21 mouse cellular contexts compared by ENCODE assay signal in the genomic region with DNA sequence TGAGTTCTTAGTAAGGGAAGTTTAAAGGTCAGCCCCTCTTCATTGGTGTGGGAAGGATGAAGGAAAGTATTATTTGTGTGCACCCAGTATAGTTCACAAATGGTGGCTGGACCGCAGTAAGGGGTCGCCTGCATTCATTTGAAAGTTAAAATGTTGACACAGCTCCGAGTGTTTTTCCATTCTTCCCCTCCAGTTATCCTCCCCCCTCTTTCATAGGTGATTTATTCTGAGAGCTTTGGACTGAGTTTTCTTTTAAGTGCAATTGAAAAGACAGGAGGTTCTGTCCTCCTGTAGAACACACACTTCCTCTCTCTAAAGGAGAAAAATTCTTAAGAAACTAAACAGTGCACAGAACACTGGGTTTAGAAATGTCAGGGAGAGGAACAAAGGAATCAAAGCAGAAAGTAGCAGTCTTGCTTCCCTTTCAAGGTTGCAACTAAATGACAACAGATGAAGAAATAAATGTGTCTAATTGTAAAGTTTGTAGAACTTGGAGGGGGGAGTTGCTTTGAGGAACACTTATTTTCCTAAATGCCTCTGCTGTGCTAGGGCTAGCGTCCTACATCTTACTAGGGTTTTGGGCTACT.
DNase-seq lines count a peak whose midpoint lies in the region; ATAC-seq and TF ChIP-seq lines count a peak whose summit lies in the region.
"Had no signal": no experiment of that assay in that cellular context is flagged by ENCODE, and none has a peak within 500 bp of the region (broad histone marks: within the 10 kb centered on the region; RNA-seq: fewer than 3 reads in every experiment).

No protein-coding gene starts in this region.

- H3K27me3 ChIP-seq in testis, adult 2 months (ENCODE audit: control insufficient read depth, insufficient read depth, low read length): no peaks in the 10 kb centered on the region
- H3K27me3 ChIP-seq: embryonic facial prominence, embryonic 15.5 days; heart, embryonic 12.5 days had no signal

- H3K4me1 ChIP-seq in testis, adult 2 months (ENCODE audit: control insufficient read depth, insufficient read depth, low read length): no peaks in the 10 kb centered on the region

- no peak for TF ChIP-seq POLR2A in testis, adult 2 months (IDR thresholded peaks at IDR 0.05; ENCODE audit: control insufficient read depth, low read depth, low read length)

- H3K4me3 ChIP-seq in testis, adult 2 months (ENCODE audit: control insufficient read depth, low read depth, low read length): no peak overlapping the region
- H3K4me3 ChIP-seq: embryonic facial prominence, embryonic 15.5 days; erythroblast, embryonic 14.5 days; forebrain, embryonic 10.5 days; heart, embryonic 12.5 days had no signal

- peak; percentile 79 for ATAC-seq in megakaryocyte, adult 5-6 weeks (ENCODE audit: poor library complexity, severe bottlenecking)
- ATAC-seq: forebrain, embryonic 14.5 days; hindbrain, embryonic 16.5 days had no signal

- no peak for TF ChIP-seq CTCF in testis, adult 2 months (IDR thresholded peaks at IDR 0.05; ENCODE audit: control insufficient read depth, insufficient read depth, insufficient replicate concordance, low read depth, low read length)

- peak; percentile 68 for DNase-seq in kidney, adult 9 months
- no peak for DNase-seq in kidney, postnatal 25 days
- no peak for DNase-seq in testis, postnatal 14 days (ENCODE audit: low spot score)
- DNase-seq in gastrocnemius, adult 8-10 months (ENCODE audit: low spot score in 2 of 2): no peak
- DNase-seq in lung, postnatal 14 days: no peak
- DNase-seq: adrenal gland, adult 2 months; adrenal gland, postnatal 36 days; cerebellum, adult 11 months; cerebellum, adult 8-10 months; cerebellum, postnatal 14 days; embryo, embryonic 11 days; gastrocnemius, postnatal 10 days; heart, postnatal 36 days had no signal

- 0 out of 2 replicates have a peak overlapping the region, but pooled peaks have one; percentile 46 for H3K27ac ChIP-seq in testis, adult 2 months (ENCODE audit: control insufficient read depth, insufficient read depth, low read depth, low read length)
- H3K27ac ChIP-seq: embryonic facial prominence, embryonic 15.5 days; forebrain, embryonic 10.5 days had no signal

- no peaks in the 10 kb centered on the region for H3K36me3 ChIP-seq in testis, adult 2 months (ENCODE audit: control insufficient read depth, insufficient read depth, low read length)
- H3K36me3 ChIP-seq: embryonic facial prominence, embryonic 15.5 days; forebrain, embryonic 10.5 days; heart, embryonic 12.5 days had no signal
